Mouse (Mus musculus): ENCODE data around the gene Slc12a3.
A peak's percentile ranks its signal among the peaks of the same experiment; 100 is the strongest.

The Slc12a3 gene

GRCm38 (mm10) chr8:94370839-94371238 lies 41.8 kb downstream of the Slc12a3 start:
- ATAC-seq (ENCODE audit: insufficient number of reproducible peaks, low FRiP score, low TSS enrichment), result no peak

GRCm38 (mm10) chr8:94372955-94373599 lies 44.1 kb downstream of the Slc12a3 start:
- no peak for ATAC-seq (ENCODE audit: insufficient number of reproducible peaks, low FRiP score, low TSS enrichment)

- no peak for ATAC-seq (ENCODE audit: insufficient number of reproducible peaks, low FRiP score, low TSS enrichment)
Observed at GRCm38 (mm10) chr8:94375551-94375991, 46.6 kb downstream of the Slc12a3 start.

- ATAC-seq (ENCODE audit: insufficient number of reproducible peaks, low FRiP score, low TSS enrichment), result no peak
Observed at GRCm38 (mm10) chr8:94376176-94376575, 47.2 kb downstream of the Slc12a3 start.

- no peak for ATAC-seq (ENCODE audit: insufficient number of reproducible peaks, low FRiP score, low TSS enrichment)
Observed at GRCm38 (mm10) chr8:94376580-94376979, 47.6 kb downstream of the Slc12a3 start.

- no peak for ATAC-seq (ENCODE audit: insufficient number of reproducible peaks, low FRiP score, low TSS enrichment)
Observed at GRCm38 (mm10) chr8:94377031-94377430, 48.0 kb downstream of the Slc12a3 start.

GRCm38 (mm10) chr8:94377714-94378205 lies 48.8 kb downstream of the Slc12a3 start:
- ATAC-seq (ENCODE audit: insufficient number of reproducible peaks, low FRiP score, low TSS enrichment), result no peak

- ATAC-seq (ENCODE audit: insufficient number of reproducible peaks, low FRiP score, low TSS enrichment), result no peak
Observed at GRCm38 (mm10) chr8:94378763-94379415, 49.9 kb downstream of the Slc12a3 start.

- ATAC-seq (ENCODE audit: insufficient number of reproducible peaks, low FRiP score, low TSS enrichment), result no peak
Observed at GRCm38 (mm10) chr8:94379686-94380085, 50.7 kb downstream of the Slc12a3 start.

- no peak for ATAC-seq (ENCODE audit: insufficient number of reproducible peaks, low FRiP score, low TSS enrichment)
Observed at GRCm38 (mm10) chr8:94384166-94384565, 55.2 kb downstream of the Slc12a3 start.

- ATAC-seq (ENCODE audit: insufficient number of reproducible peaks, low FRiP score, low TSS enrichment), result peak; percentile 50; the same call in 1 of the 2 replicates
Observed at GRCm38 (mm10) chr8:94385506-94386213, 56.7 kb downstream of the Slc12a3 start.

GRCm38 (mm10) chr8:94386214-94387026 lies 57.4 kb downstream of the Slc12a3 start, which contains the start of gene Herpud1:
TSS of gene Herpud1 (plus strand) at chr8:94386438.
- ATAC-seq (ENCODE audit: insufficient number of reproducible peaks, low FRiP score, low TSS enrichment), result peak; percentile 95

GRCm38 (mm10) chr8:94387027-94387684 lies 58.2 kb downstream of the Slc12a3 start:
- peak; percentile 24; the same call in 1 of the 2 replicates for ATAC-seq (ENCODE audit: insufficient number of reproducible peaks, low FRiP score, low TSS enrichment)

GRCm38 (mm10) chr8:94387785-94388184 lies 58.8 kb downstream of the Slc12a3 start:
- no peak for ATAC-seq (ENCODE audit: insufficient number of reproducible peaks, low FRiP score, low TSS enrichment)

GRCm38 (mm10) chr8:94389531-94389930 lies 60.5 kb downstream of the Slc12a3 start:
- no peak for ATAC-seq (ENCODE audit: insufficient number of reproducible peaks, low FRiP score, low TSS enrichment)

- ATAC-seq (ENCODE audit: insufficient number of reproducible peaks, low FRiP score, low TSS enrichment), result no peak
Observed at GRCm38 (mm10) chr8:94390429-94390828, 61.4 kb downstream of the Slc12a3 start.

GRCm38 (mm10) chr8:94390910-94391309 lies 61.9 kb downstream of the Slc12a3 start:
- ATAC-seq (ENCODE audit: insufficient number of reproducible peaks, low FRiP score, low TSS enrichment), result no peak

- no peak for ATAC-seq (ENCODE audit: insufficient number of reproducible peaks, low FRiP score, low TSS enrichment)
Observed at GRCm38 (mm10) chr8:94392147-94392546, 63.1 kb downstream of the Slc12a3 start.

GRCm38 (mm10) chr8:94392648-94393047 lies 63.6 kb downstream of the Slc12a3 start:
- ATAC-seq (ENCODE audit: insufficient number of reproducible peaks, low FRiP score, low TSS enrichment), result no peak

Data from cerebellum, adult (tissue).